Comparison of ENCODE assay signal across 9 mouse cellular contexts in the genomic region with DNA sequence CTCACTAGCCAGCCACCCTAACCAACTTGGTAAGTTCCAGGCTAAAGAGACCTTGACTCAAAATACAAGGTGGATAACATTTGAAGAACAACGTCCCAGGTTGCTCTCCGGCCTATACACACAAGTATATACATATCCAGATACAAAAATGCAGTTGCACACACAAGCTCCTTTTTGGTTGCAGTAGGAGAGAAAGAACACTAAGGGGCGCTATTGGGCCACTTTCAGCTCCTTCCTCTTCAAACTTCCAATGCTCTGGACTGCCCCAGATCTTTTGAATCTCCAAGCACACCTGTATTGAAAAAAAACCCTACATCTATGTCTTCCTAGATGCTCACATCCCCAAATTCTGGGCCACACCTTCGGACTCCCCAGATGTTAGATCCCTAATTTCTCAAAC.
DNase-seq lines count a peak whose midpoint lies in the region; ATAC-seq and TF ChIP-seq lines count a peak whose summit lies in the region.
"Had no signal": no experiment of that assay in that cellular context is flagged by ENCODE, and none has a peak within 500 bp of the region (broad histone marks: within the 10 kb centered on the region; RNA-seq: fewer than 3 reads in every experiment).

No protein-coding gene starts in this region.

- no peaks in the 10 kb centered on the region for H3K4me1 ChIP-seq in kidney, postnatal 0 days (replicated peaks; ENCODE audit: insufficient read depth, low read length)
- H3K4me1 ChIP-seq in kidney, embryonic 15.5 days = no peaks in the 10 kb centered on the region
- no peaks in the 10 kb centered on the region for H3K4me1 ChIP-seq in hindbrain, postnatal 0 days (ENCODE audit: insufficient read depth, low read length)
- H3K4me1 ChIP-seq: liver, embryonic 13.5 days had no signal

- WGBS in kidney, postnatal 0 days = 25% methylated on average over 4 of the region's 4 CpGs
- WGBS in kidney, embryonic 15.5 days = 19% methylated on average over 4 of the region's 4 CpGs
- WGBS in hindbrain, postnatal 0 days = 29% methylated on average over 4 of the region's 4 CpGs

- no peak overlapping the region for H3K9ac ChIP-seq in kidney, postnatal 0 days (ENCODE audit: low read depth, low read length)
- H3K9ac ChIP-seq in kidney, embryonic 15.5 days = no peak overlapping the region
- H3K9ac ChIP-seq in hindbrain, postnatal 0 days (replicated peaks; ENCODE audit: low read length) = no peak overlapping the region
- H3K9ac ChIP-seq: liver, embryonic 13.5 days had no signal

- peak; percentile 78 for TF ChIP-seq CTCF in kidney, postnatal 0 days (IDR thresholded peaks at IDR 0.05; ENCODE audit: low read depth)
- peak; percentile 83 for TF ChIP-seq CTCF in hindbrain, postnatal 0 days (IDR thresholded peaks at IDR 0.05; ENCODE audit: low read depth)

- H3K4me3 ChIP-seq in kidney, postnatal 0 days (replicated peaks; ENCODE audit: low read depth, low read length) = no peak overlapping the region
- no peak overlapping the region for H3K4me3 ChIP-seq in kidney, embryonic 15.5 days (replicated peaks)
- no peak overlapping the region for H3K4me3 ChIP-seq in hindbrain, postnatal 0 days (ENCODE audit: low read length)
- H3K4me3 ChIP-seq: liver, embryonic 13.5 days had no signal

- no peaks in the 10 kb centered on the region for H3K36me3 ChIP-seq in kidney, postnatal 0 days (ENCODE audit: insufficient read depth, low read length)
- H3K36me3 ChIP-seq in kidney, embryonic 15.5 days = no peaks in the 10 kb centered on the region
- no peaks in the 10 kb centered on the region for H3K36me3 ChIP-seq in hindbrain, postnatal 0 days (ENCODE audit: insufficient read depth, low read length)
- H3K36me3 ChIP-seq: liver, embryonic 13.5 days had no signal

- no peak overlapping the region for H3K27ac ChIP-seq in kidney, postnatal 0 days
- H3K27ac ChIP-seq in kidney, embryonic 15.5 days = no peak overlapping the region
- H3K27ac ChIP-seq in hindbrain, postnatal 0 days = no peak overlapping the region
- H3K27ac ChIP-seq: liver, embryonic 13.5 days had no signal

- peak; percentile 78 for DNase-seq in kidney, postnatal 0 days (ENCODE audit: low spot score)
- peak; percentile 67 for DNase-seq in ZHBTc4 (ENCODE audit: low read depth, low spot score)
- peak; percentile 63 for DNase-seq in embryo, embryonic 11 days
- peak; percentile 82 for DNase-seq in hindbrain, postnatal 0 days (ENCODE audit: low spot score)
- peak; percentile 19 for DNase-seq in lung, postnatal 25 days (ENCODE audit: low spot score)
- DNase-seq in testis, postnatal 10 days (ENCODE audit: low spot score) = no peak
- no peak for DNase-seq in thymus, postnatal 4 days
- DNase-seq: liver, embryonic 13.5 days had no signal

- no peak for ATAC-seq in kidney, postnatal 0 days (replicated peaks; ENCODE audit: low FRiP score, low read depth)
- ATAC-seq in kidney, embryonic 15.5 days (replicated peaks; ENCODE audit: low FRiP score) = no peak
- peak; percentile 34 for ATAC-seq in hindbrain, postnatal 0 days

- no peak overlapping the region for H3K4me2 ChIP-seq in kidney, postnatal 0 days (ENCODE audit: low read length)
- no peak overlapping the region for H3K4me2 ChIP-seq in kidney, embryonic 15.5 days
- H3K4me2 ChIP-seq in hindbrain, postnatal 0 days (ENCODE audit: low read depth, low read length) = no peak overlapping the region
- H3K4me2 ChIP-seq: liver, embryonic 13.5 days had no signal

- no peaks in the 10 kb centered on the region for H3K27me3 ChIP-seq in kidney, postnatal 0 days (ENCODE audit: insufficient read depth, low read length)
- peaks cover 22% of the 10 kb centered on the region; the same call in 1 of the 2 replicates for H3K27me3 ChIP-seq in kidney, embryonic 15.5 days
- no peaks in the 10 kb centered on the region for H3K27me3 ChIP-seq in hindbrain, postnatal 0 days (ENCODE audit: insufficient read depth, low read length)
- H3K27me3 ChIP-seq: liver, embryonic 13.5 days had no signal

- no peaks in the 10 kb centered on the region for H3K9me3 ChIP-seq in kidney, postnatal 0 days (replicated peaks; ENCODE audit: low read length)
- no peaks in the 10 kb centered on the region for H3K9me3 ChIP-seq in kidney, embryonic 15.5 days (replicated peaks)
- H3K9me3 ChIP-seq in hindbrain, postnatal 0 days (ENCODE audit: low read length) = no peaks in the 10 kb centered on the region
- H3K9me3 ChIP-seq: liver, embryonic 13.5 days had no signal

Comparison
In these comparisons a context has a peak if more than half of its experiments do, and no peak if none do; other contexts are left out.
1. DNase-seq: peak in kidney, postnatal 0 days (single experiment), ZHBTc4 (single experiment), embryo, embryonic 11 days (single experiment), hindbrain, postnatal 0 days (single experiment) and lung, postnatal 25 days (single experiment); none in testis, postnatal 10 days (single experiment) and thymus, postnatal 4 days (single experiment).